ENCODE assay signal across 9 mouse cellular contexts in genomic region chr14:48674036-48674831, GRCm38 (mm10). TPM values are rescaled to one million over a fixed set of nuclear protein-coding genes. Genes with fewer than 3 reads are reported as not detected.
DNase-seq lines count a peak whose midpoint lies in the region; ATAC-seq and TF ChIP-seq lines count a peak whose summit lies in the region.
"Had no signal": no experiment of that assay in that cellular context is flagged by ENCODE, and none has a peak within 500 bp of the region (broad histone marks: within the 10 kb centered on the region; RNA-seq: fewer than 3 reads in every experiment).

No protein-coding gene starts in this region.

- peaks cover 74% of the 10 kb centered on the region for H3K27me3 ChIP-seq in embryonic facial prominence, embryonic 12.5 days
- H3K27me3 ChIP-seq in hindbrain, embryonic 13.5 days: peaks cover 96% of the 10 kb centered on the region
- peaks cover 77% of the 10 kb centered on the region for H3K27me3 ChIP-seq in neural tube, embryonic 14.5 days (ENCODE audit: control insufficient read depth, insufficient read depth, low read length)

- H3K4me3 ChIP-seq in embryonic facial prominence, embryonic 12.5 days: peak overlapping the region; percentile 20
- H3K4me3 ChIP-seq in hindbrain, embryonic 13.5 days: peak overlapping the region; percentile 21; the same call in 1 of the 2 replicates
- no peak overlapping the region for H3K4me3 ChIP-seq in neural tube, embryonic 14.5 days (ENCODE audit: low read depth, low read length)
- H3K4me3 ChIP-seq in lung, adult 2 months (replicated peaks; ENCODE audit: extremely low read depth, low read depth, low read length): no peak overlapping the region

- DNase-seq in left cerebral cortex, postnatal 4 days: peak; percentile 34
- DNase-seq in left cerebral cortex, adult 9 months (ENCODE audit: low spot score in 2 of 2): no peak
- no peak for DNase-seq in lung, adult 2 months
- no peak for DNase-seq in layer of hippocampus, adult 18-20 months (ENCODE audit: low spot score in 2 of 2)
- DNase-seq: gastrocnemius, postnatal 25 days; right cerebral cortex, adult 18-20 months had no signal

- no peak for ATAC-seq in embryonic facial prominence, embryonic 12.5 days (ENCODE audit: insufficient number of reproducible peaks, insufficient read depth, low FRiP score, low TSS enrichment)
- ATAC-seq in hindbrain, embryonic 13.5 days (ENCODE audit: low FRiP score): 0 out of 2 replicates have a peak, but pooled peaks have one; percentile 36
- peak; percentile 24; the same call in 1 of the 2 replicates for ATAC-seq in neural tube, embryonic 14.5 days (ENCODE audit: low read depth)

- H3K27ac ChIP-seq in embryonic facial prominence, embryonic 12.5 days: no peak overlapping the region
- H3K27ac ChIP-seq in hindbrain, embryonic 13.5 days: no peak overlapping the region
- H3K27ac ChIP-seq in neural tube, embryonic 14.5 days (ENCODE audit: low read depth, low read length): no peak overlapping the region

- TF ChIP-seq POLR2A in lung, adult 2 months (IDR thresholded peaks at IDR 0.05; ENCODE audit: borderline replicate concordance, extremely low read depth, low read depth, low read length): no peak

- peak overlapping the region; percentile 39 for H3K4me2 ChIP-seq in embryonic facial prominence, embryonic 12.5 days (replicated peaks)
- H3K4me2 ChIP-seq in hindbrain, embryonic 13.5 days: peak overlapping the region; percentile 29
- H3K4me2 ChIP-seq in neural tube, embryonic 14.5 days (ENCODE audit: low read depth, low read length): no peak overlapping the region

- no peaks in the 10 kb centered on the region for H3K9me3 ChIP-seq in embryonic facial prominence, embryonic 12.5 days
- H3K9me3 ChIP-seq in hindbrain, embryonic 13.5 days: no peaks in the 10 kb centered on the region
- no peaks in the 10 kb centered on the region for H3K9me3 ChIP-seq in neural tube, embryonic 14.5 days (ENCODE audit: control insufficient read depth, low read length)

- H3K36me3 ChIP-seq in embryonic facial prominence, embryonic 12.5 days: no peaks in the 10 kb centered on the region
- H3K36me3 ChIP-seq in hindbrain, embryonic 13.5 days: no peaks in the 10 kb centered on the region
- H3K36me3 ChIP-seq in neural tube, embryonic 14.5 days (ENCODE audit: control insufficient read depth, insufficient read depth, low read length): no peaks in the 10 kb centered on the region

- intact Hi-C loops in left cerebral cortex, postnatal 4 days (cut with DNase I): loop anchor here (10.0 kb wide), 1 partner anchor 311 kb away; no protein-coding TSS in a partner anchor

- H3K9ac ChIP-seq in embryonic facial prominence, embryonic 12.5 days: no peak overlapping the region
- H3K9ac ChIP-seq in hindbrain, embryonic 13.5 days: peak overlapping the region; percentile 43; the same call in 1 of the 2 replicates
- H3K9ac ChIP-seq in neural tube, embryonic 14.5 days (replicated peaks; ENCODE audit: low read depth, low read length): no peak overlapping the region

- peaks cover 5% of the 10 kb centered on the region for H3K4me1 ChIP-seq in embryonic facial prominence, embryonic 12.5 days
- H3K4me1 ChIP-seq in hindbrain, embryonic 13.5 days (replicated peaks): peaks cover 11% of the 10 kb centered on the region
- no peaks in the 10 kb centered on the region for H3K4me1 ChIP-seq in neural tube, embryonic 14.5 days (ENCODE audit: control insufficient read depth, insufficient read depth, low read length)
- no peaks in the 10 kb centered on the region for H3K4me1 ChIP-seq in lung, adult 2 months (ENCODE audit: control insufficient read depth, insufficient read depth, low read length)

- WGBS in embryonic facial prominence, embryonic 12.5 days: 1% methylated on average over 36 of the region's 36 CpGs
- 2% methylated on average over 36 of the region's 36 CpGs for WGBS in hindbrain, embryonic 13.5 days
- WGBS in neural tube, embryonic 14.5 days: 1% methylated on average over 36 of the region's 36 CpGs
- WGBS in lung, adult 2 months: 3% methylated on average over 36 of the region's 36 CpGs

- no peak for TF ChIP-seq CTCF in lung, adult 2 months (IDR thresholded peaks at IDR 0.05; ENCODE audit: insufficient read depth, low read length)

RNA-seq across cellular contexts. Expression of gene Otx2, which starts 0.6 kb away (rescaled TPM):
- under 1 TPM; 0.36 to 0.64 TPM for total RNA-seq in left cerebral cortex, postnatal 4 days (2021)
- 7.7 and 10.4 TPM in 2 replicates for polyA plus RNA-seq in embryonic facial prominence, embryonic 12.5 days (2016; fragmentation: Nextera tagmentation; extraction: Ambion mirVana)
- polyA plus RNA-seq in hindbrain, embryonic 13.5 days (2015; fragmentation: Nextera tagmentation; extraction: Ambion mirVana): 22.8 and 24.1 TPM in 2 replicates
- polyA plus RNA-seq in neural tube, embryonic 14.5 days (2014; fragmentation: Nextera tagmentation; extraction: Ambion mirVana): not detected in 2 replicates
- polyA plus RNA-seq in lung, adult 2 months (2012; rRNA removed): not detected in 2 replicates
- total RNA-seq in layer of hippocampus, adult 18-20 months (2021): 1 to 10 TPM in 1 of 2 experiments, under 1 TPM in 1; 0.68 to 2.0 TPM
- total RNA-seq: gastrocnemius, postnatal 25 days had no signal

Comparison
In these comparisons a context has a peak if more than half of its experiments do, and no peak if none do; other contexts are left out.
1. H3K4me3 ChIP-seq: peak in embryonic facial prominence, embryonic 12.5 days (single experiment) and hindbrain, embryonic 13.5 days (single experiment); none in neural tube, embryonic 14.5 days (single experiment) and lung, adult 2 months (single experiment).